Comparison of ENCODE assay signal across 23 mouse cellular contexts in the genomic region with DNA sequence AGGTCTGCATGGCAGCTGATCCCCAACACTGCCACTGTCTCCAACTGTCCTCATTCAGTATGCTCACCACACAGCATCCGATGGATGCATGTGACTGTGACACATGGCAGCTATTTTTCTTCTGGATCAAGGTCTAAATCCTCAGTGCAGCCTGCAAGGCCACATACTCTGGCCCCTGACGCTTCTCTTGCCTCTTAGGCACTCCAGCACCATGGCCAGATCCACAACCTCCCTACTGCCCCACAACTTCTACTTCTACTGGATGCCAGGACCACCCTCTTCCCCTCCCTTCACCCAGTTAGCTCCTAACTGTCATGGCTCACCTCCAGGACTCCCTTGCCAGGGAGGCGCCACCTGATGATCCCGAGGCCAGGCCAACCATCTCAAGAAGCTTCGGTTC. TPM values are rescaled to one million over a fixed set of nuclear protein-coding genes. Genes with fewer than 3 reads are reported as not detected.
A peak's percentile ranks its signal among the peaks of the same experiment; 100 is the strongest.
DNase-seq lines count a peak whose midpoint lies in the region; ATAC-seq and TF ChIP-seq lines count a peak whose summit lies in the region.
"Had no signal": no experiment of that assay in that cellular context is flagged by ENCODE, and none has a peak within 500 bp of the region (broad histone marks: within the 10 kb centered on the region; RNA-seq: fewer than 3 reads in every experiment).

No protein-coding gene starts in this region.

- H3K4me3 ChIP-seq in embryonic facial prominence, embryonic 10.5 days: no peak overlapping the region
- H3K4me3 ChIP-seq in cerebellum, adult 2 months (replicated peaks; ENCODE audit: insufficient read depth, low read depth, low read length): no peak overlapping the region
- H3K4me3 ChIP-seq: embryonic facial prominence, embryonic 13.5 days; heart, adult 2 months; heart, embryonic 13.5 days; hindbrain, embryonic 15.5 days; kidney, embryonic 15.5 days had no signal

- H3K27me3 ChIP-seq in embryonic facial prominence, embryonic 10.5 days (replicated peaks; ENCODE audit: low read depth, poor library complexity, severe bottlenecking): peaks cover 14% of the 10 kb centered on the region; the same call in 1 of the 2 replicates
- H3K27me3 ChIP-seq in cerebellum, adult 2 months (ENCODE audit: control insufficient read depth, insufficient read depth, low read length): no peaks in the 10 kb centered on the region
- H3K27me3 ChIP-seq: hindbrain, embryonic 15.5 days; kidney, embryonic 15.5 days; Patski had no signal

- H3K27ac ChIP-seq in embryonic facial prominence, embryonic 10.5 days (replicated peaks): no peak overlapping the region
- no peak overlapping the region for H3K27ac ChIP-seq in cerebellum, adult 2 months (ENCODE audit: insufficient read depth, low read length)
- H3K27ac ChIP-seq: embryonic facial prominence, embryonic 13.5 days; heart, adult 2 months; heart, embryonic 13.5 days; hindbrain, embryonic 15.5 days; kidney, embryonic 15.5 days had no signal

- H3K9me3 ChIP-seq in embryonic facial prominence, embryonic 10.5 days: no peaks in the 10 kb centered on the region
- H3K9me3 ChIP-seq: embryonic facial prominence, embryonic 13.5 days; G1E; heart, embryonic 13.5 days; hindbrain, embryonic 15.5 days; kidney, embryonic 15.5 days had no signal

- H3K4me1 ChIP-seq in embryonic facial prominence, embryonic 10.5 days: peaks cover 9% of the 10 kb centered on the region
- peaks cover 14% of the 10 kb centered on the region for H3K4me1 ChIP-seq in cerebellum, adult 2 months (ENCODE audit: control insufficient read depth, insufficient read depth, low read length)

- TF ChIP-seq POLR2A in cerebellum, adult 2 months (IDR thresholded peaks at IDR 0.05; ENCODE audit: borderline replicate concordance, insufficient read depth, low read length): no peak

- 82% methylated on average over 5 of the region's 5 CpGs for WGBS in embryonic facial prominence, embryonic 10.5 days
- 62% methylated on average over 5 of the region's 5 CpGs for WGBS in cerebellum, adult 2 months

- H3K36me3 ChIP-seq in embryonic facial prominence, embryonic 10.5 days (replicated peaks): no peaks in the 10 kb centered on the region
- H3K36me3 ChIP-seq: embryonic facial prominence, embryonic 13.5 days; G1E; heart, embryonic 13.5 days; hindbrain, embryonic 15.5 days; kidney, embryonic 15.5 days had no signal

- no peak for ATAC-seq in erythroblast, adult 5-6 weeks (replicated peaks; ENCODE audit: low FRiP score, poor library complexity, severe bottlenecking)
- ATAC-seq: activated CD4-positive, CD25-positive, alpha-beta regulatory T cell, adult 4 months; CD4-positive, CD25-positive, alpha-beta regulatory T cell, adult 4 months; forebrain, embryonic 14.5 days; intestine, embryonic 16.5 days; Patski had no signal

- peak; percentile 76 for DNase-seq in heart, adult 11 months
- DNase-seq in heart, adult 8-10 months (ENCODE audit: low spot score): no peak
- DNase-seq in adrenal gland, adult 8-10 months: peak; percentile 63
- peak; percentile 48 for DNase-seq in adrenal gland, postnatal 25 days
- DNase-seq in embryonic facial prominence, embryonic 10.5 days (ENCODE audit: low spot score): no peak
- no peak for DNase-seq in cerebellum, adult 2 months
- DNase-seq: B cell, adult 2 months; cerebellum, adult 8-10 months; cerebellum, postnatal 25 days; heart, adult 2 months; heart, postnatal 36 days; kidney, adult 2 months had no signal

- no peak for TF ChIP-seq CTCF in cerebellum, adult 2 months (IDR thresholded peaks at IDR 0.05; ENCODE audit: borderline replicate concordance, insufficient read depth, low read depth, low read length)

RNA-seq across cellular contexts. Expression of gene Ece1, which starts 22.6 kb away (rescaled TPM):
- total RNA-seq in heart, adult 8-10 months (2022): 100 to 1,000 TPM; 101 to 124 (median 116) TPM
- 100 to 1,000 TPM; 248 to 380 (median 315) TPM for total RNA-seq in adrenal gland, adult 8-10 months (2022)
- total RNA-seq in adrenal gland, postnatal 25 days (2021): 264 and 285 TPM in 2 replicates
- 2.3 and 3.1 TPM in 2 replicates for total RNA-seq in erythroblast, adult 5-6 weeks (2015; ENCODE audit: low replicate concordance)
- total RNA-seq in erythroblast, adult 5-6 weeks (2017; ENCODE audit: low replicate concordance): 0.68 and 2.1 TPM in 2 replicates
- polyA plus RNA-seq in embryonic facial prominence, embryonic 10.5 days (2016; fragmentation: Nextera tagmentation; extraction: Ambion mirVana): 46.6 and 54.5 TPM in 2 replicates
- polyA plus RNA-seq in cerebellum, adult 2 months (2012; rRNA removed): 48.5 and 72.4 TPM in 2 replicates

RNA-seq across cellular contexts. Expression of gene Alpl, which starts 43.3 kb away (rescaled TPM):
- total RNA-seq in heart, adult 8-10 months (2022): 10 to 100 TPM; 54.6 to 70.0 (median 62.3) TPM
- 100 to 1,000 TPM in 2 of 4 experiments, 1 to 10 TPM in 2; 5.0 to 180 (median 83.0) TPM for total RNA-seq in adrenal gland, adult 8-10 months (2022)
- 4.6 and 6.1 TPM in 2 replicates for total RNA-seq in adrenal gland, postnatal 25 days (2021)
- not detected in 2 replicates for total RNA-seq in erythroblast, adult 5-6 weeks (2015; ENCODE audit: low replicate concordance)
- total RNA-seq in erythroblast, adult 5-6 weeks (2017; ENCODE audit: low replicate concordance): 0.42 and 0.85 TPM in 2 replicates
- polyA plus RNA-seq in embryonic facial prominence, embryonic 10.5 days (2016; fragmentation: Nextera tagmentation; extraction: Ambion mirVana): 12.9 and 18.7 TPM in 2 replicates
- 9.9 and 10.6 TPM in 2 replicates for polyA plus RNA-seq in cerebellum, adult 2 months (2012; rRNA removed)
- total RNA-seq: G1E had no signal
- polyA plus RNA-seq: G1E had no signal

Comparison
In these comparisons a context has a peak if more than half of its experiments do, and no peak if none do; other contexts are left out.
1. DNase-seq: peak in heart, adult 11 months (single experiment), adrenal gland, adult 8-10 months (single experiment) and adrenal gland, postnatal 25 days (single experiment); none in heart, adult 8-10 months (single experiment), embryonic facial prominence, embryonic 10.5 days (single experiment) and cerebellum, adult 2 months (0 of 2).
2. RNA of gene Ece1, which starts 22.6 kb away (total RNA-seq): 248 to 380 TPM in adrenal gland, adult 8-10 months, 264 to 285 TPM in adrenal gland, postnatal 25 days and 101 to 124 TPM in heart, adult 8-10 months; 0.68 to 3.1 TPM in erythroblast, adult 5-6 weeks; every median in the first group is over 10 times any median in the second.